8 mouse cellular contexts compared by ENCODE assay signal in genomic region chr2:14078527-14078926, GRCm38 (mm10). TPM values are rescaled to one million over a fixed set of nuclear protein-coding genes. Genes with fewer than 3 reads are reported as not detected.
DNase-seq lines count a peak whose midpoint lies in the region; TF ChIP-seq lines count a peak whose summit lies in the region.
"Not testable (repeated sequence)": the region's sequence is repeated elsewhere in the genome, so short reads cannot be mapped to it uniquely, and the experiment has no call there.

No protein-coding gene starts in this region.

- not testable (repeated sequence) for H3K27me3 ChIP-seq in MEL (ENCODE audit: control insufficient read depth in 1 of 2, insufficient read depth in 2 of 2, low read length in 2 of 2)

- not testable (repeated sequence) for H3K9me3 ChIP-seq in MEL (replicated peaks; ENCODE audit: insufficient read depth, low read length)

- 0 out of 4 replicates have a peak, but pooled peaks have one; percentile 11 to 37 for TF ChIP-seq EP300 in MEL (IDR thresholded peaks at IDR 0.05; ENCODE audit: low read depth in 1 of 2, low read length in 2 of 2)

- TF ChIP-seq CTCF in MEL (IDR thresholded peaks at IDR 0.05 in 2 of 3, conservative IDR thresholded peaks at IDR 0.05 in 1 of 3; ENCODE audit: control insufficient read depth in 1 of 3, insufficient read depth in 1 of 3, low read depth in 2 of 3, low read length in 3 of 3, poor library complexity in 1 of 3, severe bottlenecking in 1 of 3): not testable (repeated sequence)

- TF ChIP-seq POLR2A in MEL (IDR thresholded peaks at IDR 0.05; ENCODE audit: control insufficient read depth in 1 of 2, insufficient read depth in 1 of 2, low read depth in 1 of 2, low read length in 2 of 2, poor library complexity in 1 of 2): not testable (repeated sequence)

- H3K36me3 ChIP-seq in MEL (ENCODE audit: control insufficient read depth in 1 of 2, insufficient read depth in 2 of 2, low read length in 2 of 2): peaks cover 0 to 17% of the 10 kb centered on the region in 2 experiments; a peak in 2 of 4 replicates

- H3K9ac ChIP-seq in MEL (ENCODE audit: control insufficient read depth, low read depth, low read length, poor library complexity, severe bottlenecking): not testable (repeated sequence)

- H3K4me3 ChIP-seq in MEL (ENCODE audit: control insufficient read depth in 1 of 2, insufficient read depth in 1 of 2, low read depth in 2 of 2, low read length in 2 of 2): not testable (repeated sequence)

- not testable (repeated sequence) for TF ChIP-seq RAD21 in MEL (IDR thresholded peaks at IDR 0.05; ENCODE audit: low read depth, low read length)

- peak overlapping the region; percentile 42; the same call in 1 of the 2 replicates for H3K27ac ChIP-seq in MEL (ENCODE audit: control insufficient read depth, low read depth, low read length)

- not testable (repeated sequence) for H3K4me1 ChIP-seq in MEL (ENCODE audit: control insufficient read depth in 1 of 2, insufficient read depth in 2 of 2, low read length in 2 of 2)

- peaks cover 30% of the 10 kb centered on the region for H3K79me2 ChIP-seq in MEL (ENCODE audit: control insufficient read depth, insufficient read depth, low read length, poor library complexity)

- DNase-seq in B cell, adult 2 months: peak; percentile 56 to 64
- DNase-seq in MEL (ENCODE audit: low read depth, low spot score): peak; percentile 74
- DNase-seq in ZHBTc4 (ENCODE audit: low read depth, low spot score): peak; percentile 18
- DNase-seq in induced T-regulatory cell, adult 2 months (ENCODE audit: low read depth): peak; percentile 25
- peak; percentile 13 for DNase-seq in lung, postnatal 36 days
- DNase-seq in naive thymus-derived CD4-positive, alpha-beta T cell, adult 2 months (ENCODE audit: low read depth): peak; percentile 24
- DNase-seq in thymus, adult 18-20 months: peak; percentile 40 to 53
- peak; percentile 77 for DNase-seq in thymus, postnatal 25 days

TF ChIP-seq in MEL, 35 proteins besides CTCF, POLR2A, EP300 and RAD21:
- 0 out of 2 replicates have a peak, but pooled peaks have one; percentile 9 for TF ChIP-seq ZNF384 (IDR thresholded peaks at IDR 0.05; ENCODE audit: low read depth, low read length)
- TF ChIP-seq ELF1 (IDR thresholded peaks at IDR 0.05; ENCODE audit: low read depth, low read length): peak; percentile 43; the same call in 1 of the 2 replicates
- TF ChIP-seq BHLHE40 (IDR thresholded peaks at IDR 0.05; ENCODE audit: borderline replicate concordance, low read depth, low read length): peak; percentile 89
- 0 out of 2 replicates have a peak, but pooled peaks have one; percentile 16 for TF ChIP-seq GATA1 (IDR thresholded peaks at IDR 0.05; ENCODE audit: low read depth, low read length)
- peak; percentile 68 for TF ChIP-seq RCOR1 (IDR thresholded peaks at IDR 0.05; ENCODE audit: low read depth, low read length)
- TF ChIP-seq USF1 (IDR thresholded peaks at IDR 0.05; ENCODE audit: low read depth, low read length): peak; percentile 36; the same call in 1 of the 2 replicates

RNA-seq across cellular contexts. Expression of gene Stam, which starts 4.6 kb away (rescaled TPM):
- 29.6 and 32.1 TPM in 2 replicates for total RNA-seq in MEL (2012; rRNA removed)
- 100 to 1,000 TPM in 1 of 2 experiments, 10 to 100 TPM in 1; 24.5 to 466 TPM for polyA plus RNA-seq in MEL (2012; ENCODE audit: insufficient read depth in 1 of 2, insufficient read length in 2 of 2, low read depth in 1 of 2, low replicate concordance in 2 of 2, missing spikeins in 1 of 2)

RNA-seq across cellular contexts. Expression of gene Hacd1, which starts 22.6 kb away (rescaled TPM):
- total RNA-seq in MEL (2012; rRNA removed): 10.7 and 14.6 TPM in 2 replicates
- 10 to 100 TPM in 1 of 2 experiments, not detected in 1; 23.1 TPM for polyA plus RNA-seq in MEL (2012; ENCODE audit: insufficient read depth in 1 of 2, insufficient read length in 2 of 2, low read depth in 1 of 2, low replicate concordance in 2 of 2, missing spikeins in 1 of 2)

Comparison
In these comparisons a context has a peak if more than half of its experiments do, and no peak if none do; other contexts are left out.
1. DNase-seq: peak in every context shown above with its lines; median percentile 77 in thymus, postnatal 25 days; 74 in MEL; 60 in B cell, adult 2 months; 46 in thymus, adult 18-20 months; 25 in induced T-regulatory cell, adult 2 months; 24 in naive thymus-derived CD4-positive, alpha-beta T cell, adult 2 months; 18 in ZHBTc4; 13 in lung, postnatal 36 days.